Mouse (Mus musculus) forebrain, postnatal 0 days (tissue): ENCODE measurements around the gene Arnt. TPM values are rescaled to one million over a fixed set of nuclear protein-coding genes. Genes with fewer than 3 reads are reported as not detected.

ENCODE experiments used
- ATAC-seq: fragments of 200-750 bp; cut with Nextera tagmentation; 2 replicates; pipeline ENCODE4 v1.8.0; 2017; ENCODE audit warnings: mild to moderate bottlenecking, moderate library complexity
- DNase-seq: peaks from one replicate; pipeline ENCODE4 v3.0.0-alpha.2; 2015
- H3K27ac ChIP-seq: fragments of 300-500 bp; sonication (generic); 2 replicates; pipeline ENCODE4 v1.5.1; 2014; ENCODE audit warnings: low read depth, mild to moderate bottlenecking, antibody characterized with exemption, low read length, moderate library complexity, mixed read lengths
- H3K27me3 ChIP-seq: fragments of 300-500 bp; sonication (generic); 2 replicates; pipeline ENCODE4 v1.6.1; 2014; ENCODE audit warnings: mild to moderate bottlenecking, low read length, mixed read lengths; ENCODE audit not compliant: insufficient read depth
- H3K36me3 ChIP-seq: fragments of 300-500 bp; sonication (generic); 2 replicates; pipeline ENCODE4 v1.6.1; 2014; ENCODE audit warnings: mild to moderate bottlenecking, moderate library complexity; ENCODE audit not compliant: insufficient read depth
- H3K4me1 ChIP-seq: fragments of 300-500 bp; sonication (generic); 2 replicates; pipeline ENCODE4 v1.6.1; 2014; ENCODE audit warnings: antibody characterized with exemption; ENCODE audit not compliant: insufficient read depth
- H3K4me2 ChIP-seq: fragments of 300-500 bp; sonication (generic); 2 replicates; pipeline ENCODE4 v1.6.1; 2014; ENCODE audit warnings: low read depth, mild to moderate bottlenecking, moderate library complexity
- H3K4me3 ChIP-seq: fragments of 300-500 bp; sonication (generic); 2 replicates; pipeline ENCODE4 v1.5.1; 2014; ENCODE audit warnings: low read depth, low read length, mixed read lengths
- H3K9ac ChIP-seq: fragments of 300-500 bp; sonication (generic); 2 replicates; pipeline ENCODE4 v1.6.1; 2014; ENCODE audit warnings: mild to moderate bottlenecking
- H3K9me3 ChIP-seq: fragments of 300-500 bp; sonication (generic); 2 replicates; pipeline ENCODE4 v1.6.1; 2016; ENCODE audit warnings: low read length
- CTCF ChIP-seq: sonication (generic); IDR thresholded peaks from 2 replicates; pipeline ENCODE4 v1.5.1; 2016; ENCODE audit warnings: antibody characterized with exemption, control low read depth, low read depth
- WGBS: fragments of 180-500 bp; shearing (Covaris S2); extraction: QIAGEN DNeasy Blood & Tissue Kit; methylation state at CpG from one replicate; pipeline ENCODE4 v1.1.7; 2014; 5-methylcytosine and 5-hydroxymethylcytosine counted together
- polyA plus RNA-seq: library from polyadenylated mRNA; unstranded; fragments of >200 nt; fragmentation: Nextera tagmentation; extraction: Ambion mirVana; gene quantifications from 2 replicates; pipeline ENCODE4 v1.2.1, GENCODE M21; 2015
- total RNA-seq: library from RNA; depleted of rRNA; stranded (reverse); fragments of >200 nt; gene quantifications from 2 replicates; pipeline ENCODE4 v1.2.3, GENCODE M21; 2014

Gene Arnt
- total and polyA plus RNA-seq, 2 experiments from 2014 or later = 7.8 to 14.7 TPM

GRCm38 (mm10) chr3:95494342-95494741, 60.2 kb downstream of the Arnt start:
- ATAC-seq = no peak
- WGBS = 72% methylated on average over 6 of the region's 6 CpGs

GRCm38 (mm10) chr3:95498229-95498628, 64.0 kb downstream of the Arnt start:
- H3K36me3 ChIP-seq = peaks cover 32% of the 10 kb centered on the region
- DNase-seq (no peak), ATAC-seq (no peak)
- no peak overlapping the region for H3K4me2 ChIP-seq
- H3K4me3 ChIP-seq = no peak overlapping the region
- H3K9me3 ChIP-seq = no peaks in the 10 kb centered on the region
- no peak overlapping the region for H3K9ac ChIP-seq
- H3K27me3 ChIP-seq = no peaks in the 10 kb centered on the region
- 85% methylated on average over 2 of the region's 2 CpGs for WGBS
- no peak overlapping the region for H3K27ac ChIP-seq
- no peaks in the 10 kb centered on the region for H3K4me1 ChIP-seq
- TF ChIP-seq CTCF = no peak

More at GRCm38 (mm10) chr3:95494342-95494741, 60.2 kb downstream of the Arnt start:
- H3K36me3 ChIP-seq = peaks cover 63% of the 10 kb centered on the region
- H3K4me3 ChIP-seq = no peak overlapping the region
- DNase-seq = no peak
- no peak overlapping the region for H3K9ac ChIP-seq
- TF ChIP-seq CTCF = peak; percentile 51
- no peaks in the 10 kb centered on the region for H3K9me3 ChIP-seq
- H3K4me1 ChIP-seq = no peaks in the 10 kb centered on the region
- no peak overlapping the region for H3K4me2 ChIP-seq
- H3K27me3 ChIP-seq = no peaks in the 10 kb centered on the region
- no peak overlapping the region for H3K27ac ChIP-seq

- DNase-seq = no peak
- no peak within 1 kb of the TSS for H3K27ac ChIP-seq
- no peaks in the 10 kb centered on the region for H3K9me3 ChIP-seq
- no peak for ATAC-seq
- H3K27me3 ChIP-seq = no peaks in the 10 kb centered on the region
- H3K4me3 ChIP-seq = no peak within 1 kb of the TSS
- H3K36me3 ChIP-seq = peaks cover 25% of the 10 kb centered on the region
- no peak for TF ChIP-seq CTCF
- H3K4me1 ChIP-seq = no peaks in the 10 kb centered on the region
- H3K4me2 ChIP-seq = no peak within 1 kb of the TSS
- H3K9ac ChIP-seq = no peak within 1 kb of the TSS
- 87% methylated on average over 7 of the region's 7 CpGs for WGBS
These were observed 64.8 kb downstream of the Arnt start, which contains the start of gene Ctsk for GRCm38 (mm10) chr3:95499024-95499423. Gene Ctsk (plus strand): TSS chr3:95499256.

- H3K27me3 ChIP-seq = no peaks in the 10 kb centered on the region
- TF ChIP-seq CTCF = no peak
- no peak overlapping the region for H3K27ac ChIP-seq
- no peak overlapping the region for H3K4me2 ChIP-seq
- peaks cover 19% of the 10 kb centered on the region for H3K36me3 ChIP-seq
- 73% methylated on average over 10 of the region's 10 CpGs for WGBS
- no peak overlapping the region for H3K4me3 ChIP-seq
- H3K9me3 ChIP-seq = no peaks in the 10 kb centered on the region
- H3K9ac ChIP-seq = no peak overlapping the region
- no peaks in the 10 kb centered on the region for H3K4me1 ChIP-seq
- DNase-seq (no peak), ATAC-seq (no peak)
These were observed 65.4 kb downstream of the Arnt start for GRCm38 (mm10) chr3:95499496-95500140.

- ATAC-seq = no peak
- Histone ChIP-seq H3K9ac (no peak overlapping the region), H3K4me2 (no peak overlapping the region), H3K27ac (no peak overlapping the region), H3K9me3 (no peaks in the 10 kb centered on the region), H3K36me3 (peaks cover 2% of the 10 kb centered on the region; the same call in 1 of the 2 replicates), H3K27me3 (no peaks in the 10 kb centered on the region), H3K4me1 (no peaks in the 10 kb centered on the region), H3K4me3 (no peak overlapping the region)
- 53% methylated on average over 2 of the region's 2 CpGs for WGBS
- no peak for TF ChIP-seq CTCF
- no peak for DNase-seq
These were observed 68.1 kb downstream of the Arnt start for GRCm38 (mm10) chr3:95502312-95502711.

- 78% methylated on average over 6 of the region's 6 CpGs for WGBS
These were observed 75.2 kb downstream of the Arnt start for GRCm38 (mm10) chr3:95509348-95509747.

GRCm38 (mm10) chr3:95511611-95512180, 77.5 kb downstream of the Arnt start:
- H3K4me2 ChIP-seq = no peak overlapping the region
- H3K4me3 ChIP-seq = no peak overlapping the region
- H3K27ac ChIP-seq = no peak overlapping the region
- H3K27me3 ChIP-seq = no peaks in the 10 kb centered on the region
- 0 out of 2 replicates have a peak, but pooled peaks cover 6% of the 10 kb centered on the region for H3K36me3 ChIP-seq
- H3K9ac ChIP-seq = no peak overlapping the region
- DNase-seq (no peak), ATAC-seq (no peak)
- WGBS = 79% methylated on average over 9 of the region's 9 CpGs
- H3K9me3 ChIP-seq = no peaks in the 10 kb centered on the region
- no peak for TF ChIP-seq CTCF
- H3K4me1 ChIP-seq = no peaks in the 10 kb centered on the region

More at GRCm38 (mm10) chr3:95509348-95509747, 75.2 kb downstream of the Arnt start:
- Histone ChIP-seq H3K4me1 (no peaks in the 10 kb centered on the region), H3K9ac (no peak overlapping the region), H3K27me3 (no peaks in the 10 kb centered on the region), H3K4me3 (no peak overlapping the region), H3K27ac (no peak overlapping the region), H3K36me3 (peaks cover 9% of the 10 kb centered on the region; the same call in 1 of the 2 replicates), H3K9me3 (no peaks in the 10 kb centered on the region), H3K4me2 (no peak overlapping the region)
- no peak for ATAC-seq
- no peak for DNase-seq
- no peak for TF ChIP-seq CTCF
